Mouse (Mus musculus) lung, adult 2 months (tissue): ENCODE data around the gene Csrnp1. TPM values are rescaled to one million over a fixed set of nuclear protein-coding genes. Genes with fewer than 3 reads are reported as not detected.
A peak's percentile ranks its signal among the peaks of the same experiment; 100 is the strongest.

Source experiments
- DNase-seq: peaks from one replicate; pipeline ENCODE4 v3.0.0; 2022
- H3K4me1 ChIP-seq: fragments of 200-500 bp; 2 replicates; pipeline ENCODE4 v1.6.1; 2011; ENCODE audit warnings: low read length; ENCODE audit not compliant: control insufficient read depth, insufficient read depth
- H3K4me3 ChIP-seq: fragments of 200-500 bp; replicated peaks from 2 replicates; pipeline ENCODE3; 2011; ENCODE audit warnings: low read depth, mild to moderate bottlenecking, control low read depth, low read length; ENCODE audit errors: extremely low read depth
- CTCF ChIP-seq: fragments of 200-500 bp; IDR thresholded peaks from 2 replicates; pipeline ENCODE4 v1.5.1; 2011; ENCODE audit warnings: mild to moderate bottlenecking, low read length, control low read depth; ENCODE audit not compliant: insufficient read depth
- POLR2A ChIP-seq: fragments of 200-500 bp; IDR thresholded peaks from 2 replicates; pipeline ENCODE4 v1.6.1; 2011; ENCODE audit warnings: low read depth, mild to moderate bottlenecking, control low read depth, low read length, borderline replicate concordance; ENCODE audit errors: extremely low read depth
- WGBS: fragments of 180-500 bp; shearing (Covaris S2); methylation state at CpG from one replicate; pipeline ENCODE4 v1.1.7; 2018; 5-methylcytosine and 5-hydroxymethylcytosine counted together
- polyA plus RNA-seq: library from polyadenylated mRNA; depleted of rRNA; stranded (reverse); fragments of >200 nt; gene quantifications from 2 replicates; pipeline ENCODE4 v1.2.3, GENCODE M21; 2012; rRNA removed

The Csrnp1 gene
- polyA plus RNA-seq = 53.3 and 110 TPM in 2 replicates

DNA sequence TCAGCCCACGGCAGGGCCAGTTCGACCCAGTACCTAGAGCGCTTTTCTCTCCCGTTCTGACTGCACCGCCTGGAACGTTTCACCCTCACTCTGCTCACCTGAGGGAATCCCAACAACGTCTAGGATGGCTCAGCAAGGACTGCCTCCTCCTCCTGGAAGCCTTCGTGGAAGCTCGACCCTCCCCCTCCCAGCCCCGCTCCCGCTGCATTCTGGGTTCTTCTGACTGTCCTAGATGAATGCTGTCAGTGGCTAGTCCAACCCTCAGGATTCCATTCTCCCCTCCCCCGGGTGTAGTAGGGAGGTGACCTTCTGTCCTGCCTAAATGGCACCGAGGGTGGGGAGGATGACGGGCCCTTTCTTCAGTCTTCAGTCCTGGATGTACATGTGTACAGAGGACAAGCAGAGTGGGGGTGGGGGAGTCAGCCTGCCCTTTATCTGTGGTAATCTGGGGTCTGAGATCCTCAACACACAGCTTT lies at the start of gene Csrnp1:
Csrnp1 (minus strand) TSS at position 123 of the 476 bp plus-strand sequence.
- Histone ChIP-seq H3K4me3 (peak within 1 kb of the TSS; percentile 99), H3K4me1 (peaks cover 17% of the 10 kb centered on the region)
- 44% methylated on average over 14 of the region's 14 CpGs for WGBS
- no peak for DNase-seq
- TF ChIP-seq POLR2A = no peak
- no peak for TF ChIP-seq CTCF

DNA sequence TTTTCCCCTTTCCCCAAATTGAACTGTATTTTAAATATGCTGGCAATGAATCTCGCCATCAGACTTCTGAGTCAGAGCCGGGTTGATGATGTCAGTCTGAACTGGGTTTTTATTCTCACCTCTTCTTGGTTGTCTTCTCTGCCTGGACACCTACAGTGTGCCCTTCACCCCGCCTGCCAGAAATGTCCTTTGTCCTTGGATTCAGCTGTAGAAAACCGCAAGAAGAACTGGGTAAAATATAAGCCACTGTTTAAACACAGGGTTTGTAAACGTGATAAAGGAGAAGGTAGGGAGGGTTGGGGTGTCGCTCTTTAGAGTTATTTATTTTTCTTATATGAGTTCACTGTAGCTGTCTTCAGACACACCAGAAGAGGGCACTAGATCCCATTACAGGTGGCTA lies 48.3 kb upstream of the Csrnp1 start:
- DNase-seq = no peak
- no peak for TF ChIP-seq POLR2A
- Histone ChIP-seq H3K4me3 (no peak overlapping the region), H3K4me1 (no peaks in the 10 kb centered on the region)
- 70% methylated on average over 6 of the region's 6 CpGs for whole genome bisulfite sequencing

DNA sequence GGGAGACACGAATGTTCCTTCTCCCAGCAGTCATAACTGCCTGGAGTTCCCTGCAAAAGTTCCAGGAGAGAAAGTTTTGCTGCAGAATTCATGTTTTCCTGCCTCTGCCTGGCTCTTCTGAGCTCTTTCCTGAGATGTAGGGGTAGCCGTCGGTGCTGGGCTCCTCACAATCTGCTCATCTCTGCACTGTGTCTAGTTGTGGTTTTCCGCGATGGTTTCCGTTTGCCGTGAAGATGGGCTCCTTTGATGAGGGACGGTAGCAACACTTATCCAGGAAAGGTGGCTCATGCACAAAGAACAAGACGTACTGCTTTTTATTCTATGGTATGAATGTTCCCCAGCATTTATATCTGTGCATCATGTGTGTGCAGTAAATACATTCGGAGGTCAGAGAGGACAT lies 46.0 kb upstream of the Csrnp1 start:
- TF ChIP-seq POLR2A = no peak
- no peak for TF ChIP-seq CTCF
- H3K4me3 ChIP-seq = no peak overlapping the region
- H3K4me1 ChIP-seq = no peaks in the 10 kb centered on the region
- 75% methylated on average over 10 of the region's 10 CpGs for WGBS
- no peak for DNase-seq

DNA sequence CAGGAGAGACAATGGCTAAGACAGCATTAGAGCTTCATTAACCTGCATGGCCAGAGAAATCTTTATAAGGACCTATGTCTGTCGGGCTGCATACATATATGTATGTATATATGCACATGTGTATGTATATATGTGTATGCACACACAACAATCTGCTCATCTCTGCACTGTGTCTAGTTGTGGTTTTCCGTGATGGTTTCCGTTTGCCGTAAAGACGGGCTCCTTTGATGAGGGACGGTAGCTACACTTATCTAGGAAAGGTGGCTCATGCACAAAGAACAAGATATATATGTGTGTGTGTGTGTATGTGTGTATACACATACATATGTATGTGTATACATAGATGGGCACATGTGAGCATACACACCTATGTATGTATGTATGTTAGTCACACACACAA lies 45.4 kb upstream of the Csrnp1 start:
- DNase-seq = no peak
- no peak overlapping the region for H3K4me3 ChIP-seq
- H3K4me1 ChIP-seq = no peaks in the 10 kb centered on the region
- TF ChIP-seq POLR2A (no peak), CTCF (no peak)
- 88% methylated on average over 6 of the region's 6 CpGs for WGBS

DNA sequence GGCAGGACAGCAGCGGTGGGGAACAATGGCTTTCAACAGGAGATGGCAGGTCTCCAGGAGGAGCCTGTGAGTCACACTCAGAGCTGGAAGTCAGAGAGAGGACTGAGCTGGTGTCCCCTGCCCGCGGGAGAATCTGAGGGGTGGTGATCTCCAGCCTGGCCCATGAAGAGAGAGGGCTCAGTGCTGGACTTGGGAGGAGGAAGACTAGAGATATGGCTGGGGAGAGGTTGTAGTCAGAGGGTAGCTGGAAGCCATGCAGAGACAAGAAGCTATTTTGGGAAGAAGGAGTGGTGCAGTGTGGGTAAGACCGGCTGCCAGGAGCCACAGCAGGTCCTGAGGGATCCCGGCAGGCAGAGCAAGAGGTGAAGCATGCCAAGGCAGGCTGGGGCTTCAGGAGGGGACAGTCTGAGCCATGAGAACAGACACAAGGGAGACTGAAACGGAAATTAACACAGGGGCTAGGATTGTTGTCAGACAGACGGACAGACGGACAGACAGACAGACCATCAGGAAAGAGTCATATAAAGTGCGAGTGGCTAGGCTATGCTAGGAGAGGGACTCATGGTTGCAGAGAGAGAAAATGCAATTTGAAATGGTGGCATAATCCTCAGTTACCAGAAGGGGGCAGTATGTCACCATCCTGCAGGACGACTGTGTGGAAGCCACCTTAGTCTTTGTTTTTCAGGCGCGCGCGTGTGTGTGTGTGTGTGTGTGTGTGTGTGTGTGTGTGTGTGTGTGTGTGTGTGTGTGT lies 43.1 kb upstream of the Csrnp1 start:
- no peak overlapping the region for H3K4me3 ChIP-seq
- 13% methylated on average over 14 of the region's 14 CpGs for WGBS
- TF ChIP-seq CTCF (peak; percentile 67), POLR2A (no peak)
- no peaks in the 10 kb centered on the region for H3K4me1 ChIP-seq
- DNase-seq = no peak

DNA sequence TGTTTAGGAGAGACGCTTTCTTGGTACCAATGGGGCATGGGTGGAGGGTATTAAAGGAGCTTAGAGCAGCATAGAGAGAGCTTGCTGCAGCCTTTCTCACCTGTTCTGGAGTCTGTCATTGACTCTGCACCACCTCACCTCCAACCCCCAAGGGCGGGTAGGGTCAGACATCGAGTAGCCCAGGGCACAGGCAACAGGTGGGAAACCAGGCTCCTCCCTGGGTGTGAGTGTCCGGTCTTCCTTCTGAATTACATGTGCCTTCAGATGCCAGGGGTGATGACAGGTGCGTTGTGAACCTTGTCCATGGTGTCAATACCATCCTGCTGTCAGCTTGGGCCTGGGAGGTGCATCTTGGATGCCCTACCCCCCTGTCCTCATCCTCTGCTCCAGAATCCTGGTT lies 40.2 kb upstream of the Csrnp1 start:
- H3K4me3 ChIP-seq = no peak overlapping the region
- 76% methylated on average over 5 of the region's 5 CpGs for WGBS
- H3K4me1 ChIP-seq = no peaks in the 10 kb centered on the region
- no peak for DNase-seq
- TF ChIP-seq POLR2A (no peak), CTCF (no peak)

DNA sequence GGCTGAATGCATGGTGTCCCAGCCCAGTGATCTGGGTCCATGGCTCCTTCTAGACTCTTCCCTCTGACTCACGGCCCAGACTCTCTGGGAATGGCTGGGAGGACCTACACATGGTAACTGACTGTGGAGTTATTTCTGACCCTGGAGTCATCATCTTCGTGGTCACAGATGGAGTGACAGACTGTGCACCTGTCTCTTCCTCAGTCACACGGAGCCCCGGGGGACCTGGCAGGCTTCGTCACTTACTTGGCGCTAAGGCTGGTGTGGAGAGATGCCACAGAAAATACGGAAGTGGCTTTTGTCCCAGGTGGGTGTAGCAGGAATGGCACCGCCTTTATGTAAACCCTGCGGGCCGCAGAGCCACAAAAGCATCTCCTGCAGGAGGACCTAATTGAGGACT lies 39.7 kb upstream of the Csrnp1 start:
- TF ChIP-seq CTCF (no peak), POLR2A (no peak)
- WGBS = 49% methylated on average over 10 of the region's 10 CpGs
- DNase-seq = no peak
- no peak overlapping the region for H3K4me3 ChIP-seq
- H3K4me1 ChIP-seq = no peaks in the 10 kb centered on the region

DNA sequence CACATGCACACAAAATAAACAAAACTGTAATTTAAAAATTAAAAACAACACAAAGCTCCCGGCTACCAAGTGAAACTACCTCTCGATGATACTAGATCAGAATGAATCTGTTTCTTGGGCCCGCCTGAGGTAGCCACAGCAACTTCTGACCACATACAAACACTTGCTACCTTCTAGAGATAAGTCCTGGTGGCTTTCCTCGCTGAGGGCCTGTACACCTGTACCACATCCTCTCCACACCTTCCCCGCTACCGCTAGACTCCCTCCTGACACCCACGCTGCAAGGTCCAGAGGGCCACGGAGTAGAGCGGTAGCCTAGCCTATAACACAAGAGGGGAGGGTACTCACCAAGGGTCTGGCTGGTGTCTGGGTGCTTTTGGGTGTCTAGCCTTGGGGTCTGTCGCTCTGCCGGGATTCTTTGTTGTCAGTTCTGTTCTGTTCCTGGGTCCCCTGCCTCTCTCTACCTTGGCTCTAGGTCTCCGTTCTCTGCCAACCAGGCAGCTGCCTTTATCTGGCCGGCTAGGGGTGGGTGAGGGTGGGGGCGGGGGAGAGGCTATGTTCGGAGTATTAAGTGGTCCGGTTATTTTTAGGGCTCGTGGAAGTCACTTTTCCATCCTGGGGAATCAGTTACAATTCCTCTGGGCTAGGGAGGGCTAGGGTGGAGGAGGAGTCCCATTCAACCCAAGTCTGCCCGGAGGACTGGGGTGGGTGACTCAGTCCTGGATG lies 38.8 kb upstream of the Csrnp1 start, which contains the start of gene Xirp1:
Xirp1 (minus strand) TSS at position 513 of the 726 bp plus-strand sequence.
- no peak for DNase-seq
- TF ChIP-seq POLR2A (no peak), CTCF (no peak)
- H3K4me3 ChIP-seq = no peak within 1 kb of the TSS
- no peaks in the 10 kb centered on the region for H3K4me1 ChIP-seq
- 69% methylated on average over 18 of the region's 18 CpGs for WGBS

DNA sequence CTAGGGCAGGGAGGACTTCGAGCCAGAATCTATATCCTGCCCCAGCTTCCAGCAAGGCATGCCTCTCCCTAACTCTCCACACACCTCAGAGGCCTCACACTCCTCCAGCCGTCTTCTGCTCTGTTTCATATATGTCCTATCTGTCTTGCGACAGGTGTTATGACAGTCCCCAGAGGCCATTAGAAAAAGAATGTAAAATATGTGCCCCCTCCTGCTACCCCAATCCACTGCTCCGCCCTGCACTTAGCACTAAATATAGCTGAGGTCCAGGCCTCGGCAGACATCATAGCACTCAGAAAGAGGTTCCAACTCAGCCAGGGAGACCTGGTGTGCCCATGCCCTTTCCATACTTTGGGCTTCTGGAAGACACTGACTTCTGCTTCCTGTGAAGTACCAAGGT lies 36.7 kb upstream of the Csrnp1 start:
- Histone ChIP-seq H3K4me1 (no peaks in the 10 kb centered on the region), H3K4me3 (no peak overlapping the region)
- DNase-seq = no peak
- TF ChIP-seq CTCF = no peak
- TF ChIP-seq POLR2A = no peak
- WGBS = 54% methylated on average over 5 of the region's 5 CpGs
